Mouse (Mus musculus) heart, postnatal 0 days (tissue): ENCODE results near the gene Atg3.

Experiments used
- CTCF ChIP-seq: IDR thresholded peaks from 2 replicates; pipeline ENCODE4 v1.5.1; 2016; ENCODE audit warnings: antibody characterized with exemption, control low read depth, low read depth
- EP300 ChIP-seq: IDR thresholded peaks from 2 replicates; pipeline ENCODE4 v1.6.1; 2016; ENCODE audit warnings: antibody characterized with exemption, low read depth

DNA sequence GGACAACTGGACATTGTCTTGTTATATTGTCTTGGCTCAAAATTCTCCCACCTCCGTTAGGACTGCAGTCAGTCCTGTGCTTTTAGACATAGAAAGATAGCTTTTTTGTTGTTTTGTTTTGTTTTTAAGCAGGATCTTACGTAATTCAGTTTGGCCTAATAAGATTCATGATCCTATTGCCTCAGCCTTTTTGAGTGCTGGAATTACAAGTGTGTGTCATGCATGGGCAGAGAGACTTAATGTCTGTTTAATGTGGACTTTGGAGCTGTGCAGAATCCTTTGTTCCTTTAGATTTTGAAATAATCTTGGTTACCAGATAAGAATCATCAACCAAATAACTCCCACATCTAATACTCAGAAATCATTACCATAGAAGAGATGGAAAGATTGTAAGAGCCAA lies 20.0 kb downstream of the Atg3 start:
- no peak for TF ChIP-seq EP300
- TF ChIP-seq CTCF = no peak
